Mouse (Mus musculus): ENCODE measurements around the gene Tmem208. TPM values are rescaled to one million over a fixed set of nuclear protein-coding genes. Genes with fewer than 3 reads are reported as not detected.

The Tmem208 gene
- 88.0 TPM for polyA plus RNA-seq (2015; fragmentation: Illumina TruSeq; extraction: RNeasy Lipid Tissue Mini Kit (QIAGEN cat#74804); ENCODE audit: low read depth, low replicate concordance)

DNA sequence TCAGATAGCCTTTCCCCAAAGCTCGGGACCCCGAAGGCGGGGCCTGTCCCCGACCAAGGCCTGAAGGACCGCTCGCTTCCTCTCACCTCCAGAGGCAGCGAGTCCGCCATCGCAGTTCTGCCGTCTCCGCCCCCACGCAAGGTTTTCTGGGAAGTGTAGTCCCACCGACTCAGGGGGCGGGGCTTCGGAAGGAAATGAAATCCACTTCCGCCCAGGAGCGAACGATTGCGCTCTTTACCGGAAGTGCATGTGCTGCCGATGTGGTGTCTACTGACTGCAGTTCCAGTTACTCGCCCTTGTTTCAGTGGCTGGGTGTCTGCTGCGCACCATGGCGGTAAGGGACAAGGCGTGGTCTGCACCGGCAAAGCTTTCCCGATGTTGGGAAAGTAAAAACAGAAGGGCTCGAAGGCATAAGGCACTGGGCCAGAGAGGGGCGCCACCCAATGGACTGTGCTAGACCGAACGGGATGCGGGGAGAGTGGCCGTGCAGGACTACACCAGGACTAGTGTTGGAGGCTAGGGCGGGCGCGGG is at the start of gene Tmem208, which contains the start of gene Lrrc29:
TSS of gene Tmem208 (plus strand) at position 214 of the 532 bp plus-strand sequence.
TSS of gene Lrrc29 (minus strand) at position 138 of the 532 bp plus-strand sequence.

GRCm38 (mm10) chr8:105289805-105290460 is 36.2 kb upstream of the Tmem208 start, which contains the start of gene 4931428F04Rik:
TSS of gene 4931428F04Rik (minus strand) at chr8:105289864.

GRCm38 (mm10) chr8:105295895-105296573 is 30.1 kb upstream of the Tmem208 start, which contains the start of gene Exoc3l:
TSS of gene Exoc3l (minus strand) at chr8:105296101.

GRCm38 (mm10) chr8:105297511-105298192 is 28.5 kb upstream of the Tmem208 start, which contains the start of gene E2f4:
TSS of gene E2f4 (plus strand) at chr8:105297663.

GRCm38 (mm10) chr8:105305211-105306145 is 20.7 kb upstream of the Tmem208 start, which contains the start of gene Elmo3:
TSS of gene Elmo3 (plus strand) at chr8:105305601.

GRCm38 (mm10) chr8:105347428-105348221 is 21.5 kb downstream of the Tmem208 start, which contains the start of gene Fhod1:
TSS of gene Fhod1 (minus strand) at chr8:105347953.

DNA sequence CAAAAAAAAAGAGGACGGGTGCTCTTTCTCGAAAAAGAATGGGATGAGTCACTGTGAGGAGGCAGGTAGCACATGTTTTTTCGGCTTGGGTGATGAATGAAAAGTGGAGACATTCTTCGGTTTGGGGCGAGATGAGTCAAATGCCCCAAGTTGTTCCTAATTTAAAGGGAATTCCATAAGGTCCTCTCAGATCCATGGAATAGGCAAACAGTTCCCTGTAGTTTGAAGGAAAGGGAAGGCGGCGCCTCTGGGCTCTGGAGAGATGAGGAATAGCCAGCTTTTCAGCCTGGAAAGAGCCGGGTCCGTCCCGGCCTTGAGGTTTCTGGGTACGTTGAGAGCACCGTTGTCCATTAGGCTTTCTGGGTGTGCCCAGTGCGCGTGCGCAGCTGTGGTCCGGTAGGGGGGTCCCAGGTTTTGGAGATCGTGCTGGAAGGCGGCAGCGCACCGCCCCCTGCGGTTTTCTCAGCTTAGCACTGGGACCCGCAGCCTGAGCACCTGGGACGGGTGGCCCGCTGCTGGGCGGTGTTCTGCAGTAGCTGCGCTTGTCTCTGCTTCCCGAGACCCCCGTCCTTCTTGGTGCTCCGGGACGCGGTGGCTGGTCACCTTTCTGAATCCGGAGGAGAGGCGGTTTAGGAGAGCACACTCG is 22.4 kb downstream of the Tmem208 start, which contains the start of gene Slc9a5:
TSS of gene Slc9a5 (plus strand) at position 394 of the 646 bp plus-strand sequence.

GRCm38 (mm10) chr8:105373032-105373431 is 46.9 kb downstream of the Tmem208 start, which contains the start of gene Plekhg4:
TSS of gene Plekhg4 (plus strand) at chr8:105373274.

Other genes starting within 250 kb of the Tmem208 start
- not detected for gene Ces3b, start 242.6 kb upstream of the Tmem208 start, polyA plus RNA-seq (2015; fragmentation: Illumina TruSeq; extraction: RNeasy Lipid Tissue Mini Kit (QIAGEN cat#74804); ENCODE audit: low read depth, low replicate concordance)
- not detected for gene Ces4a, start 194.6 kb upstream of the Tmem208 start, polyA plus RNA-seq (2015; fragmentation: Illumina TruSeq; extraction: RNeasy Lipid Tissue Mini Kit (QIAGEN cat#74804); ENCODE audit: low read depth, low replicate concordance)
- gene Cbfb, start 155.7 kb upstream of the Tmem208 start, polyA plus RNA-seq (2015; fragmentation: Illumina TruSeq; extraction: RNeasy Lipid Tissue Mini Kit (QIAGEN cat#74804); ENCODE audit: low read depth, low replicate concordance) = 23.1 TPM
- gene D230025D16Rik, start 101.2 kb upstream of the Tmem208 start, polyA plus RNA-seq (2015; fragmentation: Illumina TruSeq; extraction: RNeasy Lipid Tissue Mini Kit (QIAGEN cat#74804); ENCODE audit: low read depth, low replicate concordance) = 30.8 TPM
- 4.0 TPM for gene B3gnt9, start 71.2 kb upstream of the Tmem208 start, polyA plus RNA-seq (2015; fragmentation: Illumina TruSeq; extraction: RNeasy Lipid Tissue Mini Kit (QIAGEN cat#74804); ENCODE audit: low read depth, low replicate concordance)
- 11.9 TPM for gene Tradd, start 61.7 kb upstream of the Tmem208 start, polyA plus RNA-seq (2015; fragmentation: Illumina TruSeq; extraction: RNeasy Lipid Tissue Mini Kit (QIAGEN cat#74804); ENCODE audit: low read depth, low replicate concordance)
- gene Fbxl8, start 61.7 kb upstream of the Tmem208 start, polyA plus RNA-seq (2015; fragmentation: Illumina TruSeq; extraction: RNeasy Lipid Tissue Mini Kit (QIAGEN cat#74804); ENCODE audit: low read depth, low replicate concordance) = 0.62 TPM
- gene Hsf4, start 56.6 kb upstream of the Tmem208 start, polyA plus RNA-seq (2015; fragmentation: Illumina TruSeq; extraction: RNeasy Lipid Tissue Mini Kit (QIAGEN cat#74804); ENCODE audit: low read depth, low replicate concordance) = 18.8 TPM
- 13.3 TPM for gene Nol3, start 50.2 kb upstream of the Tmem208 start, polyA plus RNA-seq (2015; fragmentation: Illumina TruSeq; extraction: RNeasy Lipid Tissue Mini Kit (QIAGEN cat#74804); ENCODE audit: low read depth, low replicate concordance)
- 18.4 TPM for gene 4931428F04Rik, start 36.5 kb upstream of the Tmem208 start, polyA plus RNA-seq (2015; fragmentation: Illumina TruSeq; extraction: RNeasy Lipid Tissue Mini Kit (QIAGEN cat#74804); ENCODE audit: low read depth, low replicate concordance)
- 1.3 TPM for gene Exoc3l, start 30.3 kb upstream of the Tmem208 start, polyA plus RNA-seq (2015; fragmentation: Illumina TruSeq; extraction: RNeasy Lipid Tissue Mini Kit (QIAGEN cat#74804); ENCODE audit: low read depth, low replicate concordance)
- 30.4 TPM for gene E2f4, start 28.7 kb upstream of the Tmem208 start, polyA plus RNA-seq (2015; fragmentation: Illumina TruSeq; extraction: RNeasy Lipid Tissue Mini Kit (QIAGEN cat#74804); ENCODE audit: low read depth, low replicate concordance)
- gene Elmo3, start 20.8 kb upstream of the Tmem208 start, polyA plus RNA-seq (2015; fragmentation: Illumina TruSeq; extraction: RNeasy Lipid Tissue Mini Kit (QIAGEN cat#74804); ENCODE audit: low read depth, low replicate concordance) = 2.6 TPM
- 1.5 TPM for gene Lrrc29, start 76 bp upstream of the Tmem208 start, polyA plus RNA-seq (2015; fragmentation: Illumina TruSeq; extraction: RNeasy Lipid Tissue Mini Kit (QIAGEN cat#74804); ENCODE audit: low read depth, low replicate concordance)
- gene Fhod1, start 21.6 kb downstream of the Tmem208 start, polyA plus RNA-seq (2015; fragmentation: Illumina TruSeq; extraction: RNeasy Lipid Tissue Mini Kit (QIAGEN cat#74804); ENCODE audit: low read depth, low replicate concordance) = 2.8 TPM
- 24.9 TPM for gene Slc9a5, start 22.5 kb downstream of the Tmem208 start, polyA plus RNA-seq (2015; fragmentation: Illumina TruSeq; extraction: RNeasy Lipid Tissue Mini Kit (QIAGEN cat#74804); ENCODE audit: low read depth, low replicate concordance)
- 2.6 TPM for gene Plekhg4, start 46.9 kb downstream of the Tmem208 start, polyA plus RNA-seq (2015; fragmentation: Illumina TruSeq; extraction: RNeasy Lipid Tissue Mini Kit (QIAGEN cat#74804); ENCODE audit: low read depth, low replicate concordance)
- gene Kctd19, start 87.1 kb downstream of the Tmem208 start, polyA plus RNA-seq (2015; fragmentation: Illumina TruSeq; extraction: RNeasy Lipid Tissue Mini Kit (QIAGEN cat#74804); ENCODE audit: low read depth, low replicate concordance) = not detected
- gene Lrrc36, start 87.2 kb downstream of the Tmem208 start, polyA plus RNA-seq (2015; fragmentation: Illumina TruSeq; extraction: RNeasy Lipid Tissue Mini Kit (QIAGEN cat#74804); ENCODE audit: low read depth, low replicate concordance) = 1.2 TPM
- gene Tppp3, start 145.2 kb downstream of the Tmem208 start, polyA plus RNA-seq (2015; fragmentation: Illumina TruSeq; extraction: RNeasy Lipid Tissue Mini Kit (QIAGEN cat#74804); ENCODE audit: low read depth, low replicate concordance) = 110 TPM
- gene Zdhhc1, start 170.5 kb downstream of the Tmem208 start, polyA plus RNA-seq (2015; fragmentation: Illumina TruSeq; extraction: RNeasy Lipid Tissue Mini Kit (QIAGEN cat#74804); ENCODE audit: low read depth, low replicate concordance) = 33.3 TPM
- not detected for gene Hsd11b2, start 192.4 kb downstream of the Tmem208 start, polyA plus RNA-seq (2015; fragmentation: Illumina TruSeq; extraction: RNeasy Lipid Tissue Mini Kit (QIAGEN cat#74804); ENCODE audit: low read depth, low replicate concordance)
- gene Atp6v0d1, start 239.7 kb downstream of the Tmem208 start, polyA plus RNA-seq (2015; fragmentation: Illumina TruSeq; extraction: RNeasy Lipid Tissue Mini Kit (QIAGEN cat#74804); ENCODE audit: low read depth, low replicate concordance) = 354 TPM

Measured in brain, adult 10 weeks (tissue).